Mouse (Mus musculus) A20 (cell line): Measurements from ENCODE around the gene Slc34a1.

Experiments used
- DNase-seq: peaks from one replicate; pipeline ENCODE4 v3.0.0-alpha.2; 2011; ENCODE audit warnings: low read depth, low spot score

Slc34a1 gene

GRCm38 (mm10) chr13:55444286-55444936 is 46.4 kb downstream of the Slc34a1 start:
- peak; percentile 97 for DNase-seq

- peak; percentile 99 for DNase-seq
These were observed 46.9 kb downstream of the Slc34a1 start, which contains the start of gene Grk6 for GRCm38 (mm10) chr13:55444937-55445315. Gene Grk6, plus strand, starts transcription at chr13:55445072.

GRCm38 (mm10) chr13:55445361-55446091 is 47.5 kb downstream of the Slc34a1 start:
- DNase-seq: peak; percentile 81

- peak; percentile 78 for DNase-seq
These were observed 48.6 kb downstream of the Slc34a1 start for GRCm38 (mm10) chr13:55446483-55447105.

DNA sequence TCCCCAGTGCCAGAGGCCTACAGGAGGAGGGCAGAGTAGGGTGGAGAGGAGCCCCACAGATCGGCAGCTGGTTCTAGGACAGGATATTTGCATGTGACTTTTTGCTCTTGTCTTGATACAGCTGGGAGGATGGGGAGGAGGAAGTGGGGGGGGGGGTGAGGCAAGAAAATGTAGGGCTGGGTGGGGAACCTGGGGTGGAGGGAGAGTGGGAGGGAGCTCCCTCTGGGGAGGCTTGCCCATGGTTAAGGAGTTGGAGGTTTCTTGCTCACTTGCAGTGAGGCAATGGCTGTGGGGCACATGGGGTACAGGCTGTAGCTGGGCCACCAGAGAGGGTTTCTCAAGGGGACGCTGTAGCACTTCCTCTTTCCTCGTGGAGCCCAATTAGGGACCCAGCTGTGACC is 49.6 kb downstream of the Slc34a1 start:
- peak; percentile 87 for DNase-seq

DNA sequence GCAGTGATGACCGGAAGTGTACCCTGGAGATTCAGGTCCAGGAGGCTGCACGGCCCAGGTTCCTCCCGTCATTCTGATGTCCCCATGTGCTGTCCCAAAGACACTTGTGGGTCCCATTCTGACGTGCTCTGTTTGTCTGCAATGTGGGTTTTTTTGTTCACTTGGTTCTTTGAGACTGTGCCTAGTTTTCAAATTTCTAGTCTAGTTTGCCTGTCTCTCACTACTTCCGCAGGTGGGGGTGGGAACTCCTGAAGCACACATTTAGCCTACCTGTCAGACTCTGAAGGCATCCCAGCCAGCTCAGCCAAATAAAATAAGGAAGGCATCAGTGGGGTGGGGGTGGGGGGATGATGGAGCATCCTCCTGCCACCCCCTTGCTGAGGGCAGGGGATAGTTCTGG is 50.1 kb downstream of the Slc34a1 start:
- DNase-seq: no peak

DNA sequence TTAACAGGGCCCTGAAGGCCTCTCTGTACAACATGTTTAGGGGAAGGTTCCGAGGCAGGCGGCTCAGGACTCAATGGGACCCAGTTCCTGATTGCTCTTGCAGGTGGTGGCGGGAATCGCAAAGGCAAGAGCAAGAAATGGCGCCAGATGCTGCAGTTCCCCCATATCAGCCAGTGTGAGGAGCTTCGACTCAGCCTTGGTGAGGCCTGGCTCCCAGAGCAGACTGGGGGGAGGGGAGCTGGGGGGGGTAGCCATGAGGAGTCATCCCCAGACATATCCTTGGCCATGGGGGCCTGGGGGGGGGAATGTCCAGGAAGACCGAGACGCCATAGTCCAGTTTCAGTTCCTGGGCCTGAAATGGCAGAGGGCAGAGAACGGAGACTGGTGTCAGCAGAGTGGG is 51.2 kb downstream of the Slc34a1 start:
- peak; percentile 81 for DNase-seq

DNA sequence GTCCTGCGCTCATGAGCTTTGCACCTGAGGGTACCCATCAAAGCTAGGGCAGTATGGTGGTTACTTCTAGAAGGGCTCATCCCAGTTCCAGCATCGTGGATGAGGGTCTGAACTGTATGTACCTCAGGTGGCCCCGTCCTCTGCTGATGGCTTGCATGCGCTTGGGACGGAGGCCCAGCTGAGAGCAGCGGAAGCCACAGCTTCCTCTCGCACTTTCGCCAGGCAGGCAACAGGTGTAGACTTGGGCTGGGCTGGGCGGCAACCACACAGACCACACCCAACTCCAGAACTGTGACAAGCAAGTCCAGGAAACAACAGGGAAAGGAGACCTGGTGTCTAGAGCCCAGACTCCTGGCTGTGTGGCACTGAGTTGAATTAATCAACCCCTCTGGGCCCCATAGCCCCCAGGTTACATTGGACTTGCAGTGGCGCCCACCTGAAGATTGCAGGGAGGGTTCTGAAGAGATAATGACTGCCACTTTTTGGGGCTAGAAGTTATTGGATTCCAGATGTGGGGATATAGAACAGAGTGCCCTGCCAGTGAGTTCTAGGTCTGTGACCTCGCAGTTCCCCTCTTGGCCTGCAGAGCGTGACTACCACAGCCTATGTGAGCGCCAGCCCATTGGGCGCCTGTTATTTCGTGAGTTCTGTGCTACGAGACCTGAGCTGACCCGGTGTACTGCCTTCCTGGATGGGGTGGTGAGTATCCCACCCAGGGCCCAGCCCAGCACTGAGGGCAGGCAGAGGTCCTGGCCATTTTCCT is 51.9 kb downstream of the Slc34a1 start:
- DNase-seq: peak; percentile 92

GRCm38 (mm10) chr13:55450511-55450980 is 52.6 kb downstream of the Slc34a1 start:
- DNase-seq: no peak

- DNase-seq: no peak
These were observed 53.3 kb downstream of the Slc34a1 start for GRCm38 (mm10) chr13:55451296-55451695.

- no peak for DNase-seq
These were observed 54.0 kb downstream of the Slc34a1 start for GRCm38 (mm10) chr13:55451785-55452549.

DNA sequence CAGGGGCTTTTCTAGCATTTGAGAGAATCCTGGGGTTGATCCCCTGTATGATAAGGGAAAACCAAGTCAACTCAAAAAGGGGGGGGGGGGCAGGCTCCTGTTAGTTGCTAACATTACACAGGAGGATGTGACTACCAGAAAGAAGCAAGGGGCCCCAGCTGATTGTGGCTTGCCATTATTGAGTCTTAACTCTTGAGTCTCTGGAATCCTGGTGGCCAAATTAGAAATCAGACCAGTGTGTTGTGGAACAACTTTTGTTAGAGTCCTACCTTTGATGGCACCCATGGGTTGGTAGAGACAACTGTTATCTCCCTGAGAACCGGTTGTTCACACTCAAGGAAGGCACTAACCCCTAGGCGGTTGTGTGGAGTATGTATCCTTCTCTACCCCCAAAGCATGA is 65.0 kb downstream of the Slc34a1 start:
- peak; percentile 44 for DNase-seq

DNA sequence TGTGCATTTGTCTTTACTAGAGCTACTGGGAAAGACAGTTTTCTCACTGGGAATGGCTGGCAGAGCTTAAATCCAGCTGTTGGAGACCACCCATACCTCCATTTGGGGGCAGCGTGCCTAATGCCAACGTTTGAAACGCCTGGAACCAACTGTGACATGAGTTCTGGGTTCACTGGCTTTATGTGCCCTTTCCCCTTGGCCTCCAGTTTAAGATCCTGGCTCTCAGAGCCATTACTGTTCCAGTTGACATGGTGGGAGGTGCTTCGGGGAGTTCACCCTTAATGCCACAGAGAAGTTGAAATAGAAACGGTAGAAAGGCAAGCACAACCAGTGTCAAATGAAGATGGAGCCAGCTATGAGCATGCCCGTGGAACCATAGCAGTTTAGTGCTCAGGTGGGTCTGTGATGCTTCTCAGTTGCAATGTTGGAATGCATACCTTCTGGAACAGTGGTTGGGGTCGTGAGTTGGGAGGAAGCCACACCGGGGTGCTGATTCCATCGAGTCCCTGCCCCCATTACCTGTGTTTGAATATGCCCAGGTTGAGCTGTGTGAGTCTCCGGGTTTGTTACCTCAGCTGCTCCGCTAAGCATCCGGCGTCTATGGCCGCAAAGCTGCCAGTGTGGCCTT is 65.5 kb downstream of the Slc34a1 start:
- DNase-seq: no peak

GRCm38 (mm10) chr13:55464027-55464884 is 66.3 kb downstream of the Slc34a1 start, which contains the start of gene Prr7:
Gene Prr7, plus strand, starts transcription at chr13:55464267.
- DNase-seq: peak; percentile 85

DNA sequence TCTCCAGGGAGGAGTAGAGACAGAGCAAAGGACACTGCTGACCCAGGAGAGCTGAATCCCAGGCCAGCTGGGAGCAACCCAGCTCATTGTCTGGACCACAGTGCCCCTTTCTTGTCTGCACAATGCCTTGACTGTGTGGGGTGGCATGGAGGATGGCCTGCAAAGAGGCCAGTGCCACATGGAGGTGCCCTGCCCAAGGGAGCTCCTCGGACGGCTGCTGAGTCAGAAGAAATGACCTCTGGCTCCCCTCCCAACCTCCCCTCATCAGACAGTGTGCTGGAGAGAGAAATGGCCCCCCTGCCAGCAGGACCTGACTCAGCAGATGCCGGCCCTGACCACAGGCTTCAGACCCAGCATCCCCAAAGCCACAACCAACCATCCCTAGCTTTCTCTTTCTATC is 67.2 kb downstream of the Slc34a1 start:
- DNase-seq: no peak
